Mouse (Mus musculus): ENCODE results near the gene Ergic2.

Ergic2 gene

DNA sequence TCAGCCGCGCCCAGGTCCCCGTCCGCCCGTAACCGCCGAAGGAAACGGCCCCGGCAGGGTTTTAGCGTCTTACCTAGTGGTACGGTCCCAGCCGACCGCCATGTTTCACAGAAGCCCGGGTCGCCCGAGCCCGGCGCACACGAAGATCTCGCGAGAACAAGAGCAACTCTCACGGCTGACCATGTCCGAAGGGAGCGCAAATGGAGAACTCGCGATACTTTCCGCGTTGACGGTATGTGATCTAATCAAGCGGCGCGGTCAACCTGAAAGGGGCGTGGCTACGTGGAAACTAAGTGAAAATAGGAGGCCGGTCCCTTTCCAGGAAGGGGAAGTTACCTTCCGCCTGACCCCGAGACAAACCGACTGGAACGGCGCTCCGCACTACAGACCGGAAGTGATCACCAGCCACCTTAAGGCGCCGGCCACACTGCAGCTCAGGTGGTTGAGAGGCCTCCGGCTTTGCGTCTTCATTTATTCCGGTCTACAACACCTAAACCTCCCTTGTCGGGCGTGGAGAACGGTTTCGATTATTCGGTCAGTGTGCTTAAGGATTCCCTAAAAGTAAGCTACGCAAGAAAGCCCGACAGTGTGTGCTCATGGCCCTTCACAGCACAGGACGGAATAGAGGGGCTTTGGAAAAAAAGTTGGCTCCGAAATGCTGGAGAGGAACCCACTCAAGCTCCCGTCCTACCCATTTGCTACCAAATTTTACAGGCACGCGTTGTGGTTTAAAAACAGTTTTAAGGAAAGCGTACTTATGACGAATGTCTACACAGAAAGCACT is at the start of gene Ergic2:
Ergic2 (minus strand) TSS at position 478 of the 784 bp plus-strand sequence.
- peak; percentile 99 for DNase-seq (ENCODE audit: low read depth)

DNA sequence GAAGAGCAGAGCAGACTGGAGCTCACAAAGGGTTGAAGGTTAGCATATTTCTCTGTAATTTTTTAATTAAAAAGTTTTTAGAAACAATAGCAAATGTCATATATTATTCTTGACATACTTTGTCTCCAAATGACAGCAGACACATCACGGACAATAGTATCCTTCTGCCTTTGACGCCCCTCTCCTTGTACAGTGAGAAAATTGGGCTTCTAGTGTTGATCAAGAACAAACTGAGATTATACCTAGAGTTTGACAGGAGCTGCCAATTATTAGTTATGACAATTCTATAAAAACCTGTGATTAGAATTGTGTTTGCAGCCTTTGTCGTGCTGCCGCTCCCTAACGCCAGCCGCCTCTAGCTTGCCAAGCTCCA is 48.5 kb upstream of the Ergic2 start:
- no peak for DNase-seq (ENCODE audit: low read depth)

DNA sequence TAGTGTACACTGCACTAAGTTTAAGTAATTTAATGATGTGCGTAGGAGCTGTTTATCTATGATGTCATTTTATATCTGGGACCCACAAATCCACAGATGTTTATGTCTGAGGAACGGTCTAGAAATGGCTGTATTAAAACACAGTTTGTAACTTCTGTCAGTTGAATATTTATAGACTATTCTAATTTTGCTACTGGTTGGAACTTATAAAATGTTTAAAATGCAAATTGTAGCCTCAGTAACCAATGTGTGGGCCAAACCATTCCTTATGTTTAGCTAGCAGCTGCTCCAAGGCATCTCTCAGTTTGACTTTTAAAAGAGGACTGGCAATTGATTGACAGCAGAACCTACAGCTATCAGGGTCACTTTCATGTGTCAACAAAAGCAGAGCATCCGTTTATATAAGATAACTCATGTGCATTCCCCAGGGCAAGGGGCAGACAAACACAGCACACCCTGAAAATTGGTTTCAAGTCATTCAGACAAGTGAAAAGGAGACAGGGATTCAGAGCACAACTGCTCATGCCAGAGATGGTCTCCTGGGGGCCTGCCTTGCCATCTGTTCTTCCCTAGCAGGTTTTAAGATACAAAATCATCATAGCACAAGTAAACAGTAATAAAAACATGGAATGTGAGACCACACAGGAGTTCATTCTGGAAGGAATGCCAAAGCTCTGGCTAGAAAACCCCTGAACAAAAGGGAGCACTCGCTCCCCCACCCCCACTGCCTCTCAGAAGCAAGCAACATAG is 48.0 kb upstream of the Ergic2 start:
- no peak for DNase-seq (ENCODE audit: low read depth)

DNA sequence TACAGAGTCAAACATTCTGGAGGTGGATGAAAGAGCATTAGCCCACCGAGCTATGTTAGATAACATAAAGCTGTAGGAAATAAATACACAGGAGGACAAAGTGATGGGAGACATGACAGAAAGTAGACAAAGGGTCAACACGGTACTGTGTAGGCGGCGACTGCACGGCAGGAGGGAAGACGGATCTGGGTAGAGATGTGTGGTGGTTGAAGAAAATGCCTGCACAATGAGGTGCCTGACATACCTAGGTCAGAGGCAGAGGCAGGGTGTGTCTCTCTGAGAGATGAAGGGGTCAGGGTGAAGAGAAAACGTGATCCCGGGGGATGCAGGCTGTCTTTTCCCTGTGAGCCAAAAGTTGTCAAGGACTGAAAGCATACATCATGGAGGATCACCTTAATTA is 46.9 kb upstream of the Ergic2 start:
- no peak for DNase-seq (ENCODE audit: low read depth)

DNA sequence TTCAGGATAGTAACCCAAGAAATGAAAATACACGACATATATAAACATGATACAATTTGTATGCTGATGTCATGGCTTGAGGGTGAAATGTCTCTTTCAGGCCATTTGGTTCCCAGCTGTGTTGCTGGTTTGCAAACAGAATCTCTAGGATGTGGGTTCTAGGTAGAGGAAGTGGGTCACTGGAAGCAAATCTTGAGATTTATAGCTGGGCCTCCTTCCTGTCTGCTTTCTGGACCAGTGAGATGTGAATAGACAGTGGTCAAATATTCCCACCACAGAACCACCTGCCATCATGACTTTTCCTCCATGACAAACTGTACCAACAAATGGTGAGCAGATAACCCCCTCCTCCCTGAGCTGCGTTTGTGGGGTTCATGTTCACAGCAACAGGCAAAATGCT is 45.6 kb upstream of the Ergic2 start:
- no peak for DNase-seq (ENCODE audit: low read depth)

DNA sequence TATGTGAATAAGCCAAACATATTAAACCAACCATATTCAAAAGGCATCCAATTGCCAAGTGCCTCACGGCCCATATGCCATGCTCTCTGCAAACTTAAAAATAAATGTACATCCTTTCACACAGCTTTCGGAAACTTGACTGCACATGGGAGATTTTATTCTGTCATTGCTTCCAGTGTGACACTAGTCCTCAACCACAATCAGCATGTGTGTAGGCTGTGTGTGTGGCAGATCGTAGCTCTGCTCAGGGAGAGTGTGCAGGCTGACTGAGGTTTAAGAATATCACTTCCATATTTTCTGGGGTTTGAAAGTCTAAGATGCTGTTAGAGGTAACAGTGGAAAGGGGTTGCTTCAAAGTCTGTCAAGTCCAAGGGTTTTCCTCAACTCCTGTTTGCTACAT is 43.9 kb upstream of the Ergic2 start:
- DNase-seq (ENCODE audit: low read depth): no peak

DNA sequence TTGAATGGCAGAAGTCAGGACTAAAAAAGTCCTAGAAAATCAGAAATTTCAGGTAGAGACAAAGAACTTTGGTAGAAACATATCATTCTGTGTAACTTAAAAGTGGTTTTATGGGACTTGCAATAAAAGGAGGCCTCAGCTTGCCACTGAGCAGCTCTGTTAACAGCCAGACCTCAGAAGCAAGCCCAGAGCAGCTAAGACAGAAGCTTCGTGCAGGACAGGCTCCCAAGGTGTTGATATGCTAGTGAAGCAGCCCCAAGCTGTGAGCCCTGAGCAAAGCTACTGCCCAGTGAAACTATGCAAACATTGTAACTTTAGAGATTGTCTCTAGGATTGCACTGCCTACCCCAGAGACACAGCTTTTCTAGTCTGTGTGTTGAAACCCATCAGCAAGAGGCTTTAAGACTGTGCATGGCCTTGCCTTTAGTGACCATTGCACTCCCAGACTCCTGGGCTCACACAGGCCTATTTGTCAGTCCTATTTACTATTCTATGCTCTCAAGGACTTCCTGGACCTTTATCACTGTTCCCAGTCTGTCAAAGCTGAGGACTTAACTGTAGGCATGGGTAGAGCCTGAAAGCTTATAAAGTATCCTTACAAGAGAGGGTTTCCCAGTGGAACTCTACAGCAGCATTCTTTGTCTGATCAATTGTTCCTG is 43.4 kb upstream of the Ergic2 start:
- DNase-seq (ENCODE audit: low read depth): no peak

DNA sequence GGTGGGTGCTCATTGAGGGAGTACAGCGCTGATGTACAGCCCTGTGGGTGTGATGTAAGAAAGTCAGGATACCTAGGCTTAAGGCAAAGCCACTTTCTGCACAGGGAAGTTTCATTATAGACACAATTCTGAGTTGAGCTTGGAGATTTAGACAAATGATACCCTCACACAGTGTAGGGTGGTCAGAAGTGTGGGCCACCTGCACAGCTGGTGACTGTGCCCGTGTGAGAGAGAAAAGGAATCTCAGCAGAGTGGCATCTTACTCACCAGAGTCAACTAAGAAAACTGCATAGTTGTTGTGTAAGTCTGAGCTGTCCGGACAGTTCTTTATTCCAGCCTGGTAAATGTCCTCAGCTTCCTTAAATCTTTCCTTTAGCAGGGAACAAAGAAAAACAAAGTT is 37.0 kb upstream of the Ergic2 start:
- no peak for DNase-seq (ENCODE audit: low read depth)

DNA sequence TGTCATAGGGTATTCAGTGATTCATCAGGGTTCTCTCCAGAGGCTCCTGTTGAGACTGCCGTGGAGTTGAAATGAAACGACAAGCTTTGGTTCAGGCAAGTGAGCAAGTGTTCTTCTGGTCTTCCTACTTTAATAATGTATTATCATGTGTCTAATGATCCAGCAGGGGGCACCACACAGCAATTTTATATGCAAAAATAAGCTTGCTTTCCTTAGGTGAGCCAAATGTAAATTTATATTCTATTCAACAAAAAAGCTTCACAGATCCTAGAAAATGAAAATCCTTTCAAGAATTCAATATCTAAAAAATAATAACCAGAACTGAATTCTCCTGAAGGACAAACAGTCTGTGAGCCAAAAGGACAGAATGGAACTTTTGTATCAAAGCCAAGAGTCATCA is 36.5 kb upstream of the Ergic2 start:
- peak; percentile 57 for DNase-seq (ENCODE audit: low read depth)

DNA sequence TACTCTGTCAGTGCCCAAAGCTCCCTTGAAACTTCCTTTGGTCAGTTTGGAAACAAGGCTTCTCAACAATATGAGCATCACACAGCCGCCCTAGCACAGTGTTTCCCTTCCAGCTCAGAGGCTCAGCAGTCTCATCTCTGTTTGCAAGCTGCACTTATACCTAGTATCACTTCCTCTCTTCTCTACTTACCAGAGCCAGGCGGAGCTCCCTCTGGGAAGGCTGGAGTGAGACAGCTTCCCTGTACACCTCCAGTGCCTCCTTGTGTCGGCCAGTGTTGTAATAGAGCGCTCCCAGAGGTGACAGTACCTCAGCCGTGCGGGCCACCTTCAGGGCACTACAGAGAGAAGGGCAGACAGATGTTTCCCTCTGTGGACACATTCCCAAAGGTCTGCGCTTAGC is 34.4 kb upstream of the Ergic2 start:
- no peak for DNase-seq (ENCODE audit: low read depth)

DNA sequence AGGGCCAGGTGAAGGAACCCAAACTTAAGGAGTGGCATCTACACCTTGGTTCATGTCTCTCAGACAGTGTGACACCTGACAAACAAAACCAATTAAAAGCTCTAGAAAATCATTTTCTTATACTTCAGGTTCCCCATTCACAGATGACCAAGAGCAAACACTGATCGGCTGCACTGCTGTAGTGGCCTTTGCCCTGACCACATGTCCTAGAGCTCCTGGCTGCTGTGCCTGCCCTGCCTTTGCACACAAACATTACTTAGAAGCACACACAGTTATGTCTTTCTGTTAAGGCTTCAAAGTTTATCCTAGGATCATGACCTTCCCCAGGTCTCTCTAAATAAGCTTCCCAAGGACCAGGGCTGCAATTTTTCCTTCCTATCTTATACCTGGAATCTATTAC is 32.7 kb upstream of the Ergic2 start:
- DNase-seq (ENCODE audit: low read depth): no peak

DNA sequence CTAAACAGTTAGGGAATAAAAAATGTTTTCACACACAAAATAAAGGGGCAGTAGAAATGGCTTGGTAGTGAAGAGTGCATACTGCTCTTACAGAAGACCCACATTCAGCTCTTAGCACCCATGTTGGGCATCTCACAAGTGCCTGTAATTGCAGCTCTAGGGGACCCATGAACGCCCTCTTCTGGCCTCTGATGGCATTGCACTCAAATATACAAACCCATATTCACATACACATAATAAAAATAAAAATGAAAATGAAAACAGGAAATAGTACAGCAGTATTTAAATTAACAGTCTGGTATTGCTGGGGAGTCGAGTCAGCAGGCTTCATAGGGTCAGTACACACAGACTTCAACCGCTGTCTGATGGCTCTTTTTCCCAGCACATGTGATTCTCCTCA is 30.1 kb upstream of the Ergic2 start:
- DNase-seq (ENCODE audit: low read depth): peak; percentile 22

DNA sequence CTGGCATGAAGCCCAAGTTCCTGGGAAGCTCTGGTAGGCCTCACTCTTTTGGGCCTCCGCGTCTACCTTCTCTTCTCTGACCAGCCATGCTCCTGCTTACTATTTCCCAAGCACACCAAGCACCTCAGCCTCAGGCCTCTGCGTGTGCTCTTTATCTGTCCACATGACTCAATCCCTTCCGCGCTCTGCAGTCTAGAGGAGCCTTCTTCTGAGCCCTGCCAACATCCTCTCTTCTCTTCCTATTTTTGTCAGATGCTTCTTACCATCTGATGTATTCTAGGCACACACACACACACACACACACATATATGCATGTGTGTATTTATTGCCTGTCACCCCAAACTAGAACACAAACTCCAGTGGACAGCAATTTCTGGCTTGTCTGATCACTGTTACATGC is 29.5 kb upstream of the Ergic2 start:
- no peak for DNase-seq (ENCODE audit: low read depth)

DNA sequence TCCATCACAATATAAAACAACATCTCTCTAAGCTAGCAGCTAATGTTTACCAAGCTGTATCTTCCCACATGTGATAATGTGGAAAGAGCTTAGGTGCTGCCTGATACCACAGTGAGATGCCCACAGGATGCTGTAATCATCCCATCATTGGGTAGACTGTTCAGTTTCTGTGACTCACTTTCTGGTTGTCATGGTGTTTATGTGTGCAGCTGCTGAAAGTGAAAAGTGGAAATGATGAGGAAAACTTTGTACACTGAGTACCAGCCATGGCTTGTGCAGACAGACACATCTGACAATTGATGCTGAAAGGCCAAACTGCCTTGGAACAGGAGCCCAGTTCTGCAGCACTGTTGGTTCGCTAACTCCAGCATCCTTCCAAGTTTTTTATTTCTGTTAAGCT is 27.1 kb upstream of the Ergic2 start:
- no peak for DNase-seq (ENCODE audit: low read depth)

DNA sequence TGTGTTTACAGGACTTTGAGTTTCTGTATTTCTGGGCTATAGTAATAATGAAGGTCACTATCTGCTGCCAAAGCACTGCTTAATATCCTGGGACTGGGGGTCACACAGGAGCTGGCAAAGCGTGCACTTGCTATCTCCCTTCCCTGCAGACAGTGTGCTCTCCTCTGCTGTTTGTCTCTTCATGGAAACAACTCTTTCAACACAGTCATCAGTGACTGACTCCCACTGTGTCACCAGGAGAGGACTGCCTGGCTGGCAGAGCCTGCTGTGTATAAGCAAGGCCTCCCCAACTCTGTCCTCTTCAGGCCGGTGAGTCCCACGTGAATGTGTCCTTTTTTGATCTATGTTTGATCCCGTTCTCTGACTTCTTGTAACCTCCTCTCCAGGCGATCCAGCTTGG is 25.3 kb upstream of the Ergic2 start:
- no peak for DNase-seq (ENCODE audit: low read depth)

DNA sequence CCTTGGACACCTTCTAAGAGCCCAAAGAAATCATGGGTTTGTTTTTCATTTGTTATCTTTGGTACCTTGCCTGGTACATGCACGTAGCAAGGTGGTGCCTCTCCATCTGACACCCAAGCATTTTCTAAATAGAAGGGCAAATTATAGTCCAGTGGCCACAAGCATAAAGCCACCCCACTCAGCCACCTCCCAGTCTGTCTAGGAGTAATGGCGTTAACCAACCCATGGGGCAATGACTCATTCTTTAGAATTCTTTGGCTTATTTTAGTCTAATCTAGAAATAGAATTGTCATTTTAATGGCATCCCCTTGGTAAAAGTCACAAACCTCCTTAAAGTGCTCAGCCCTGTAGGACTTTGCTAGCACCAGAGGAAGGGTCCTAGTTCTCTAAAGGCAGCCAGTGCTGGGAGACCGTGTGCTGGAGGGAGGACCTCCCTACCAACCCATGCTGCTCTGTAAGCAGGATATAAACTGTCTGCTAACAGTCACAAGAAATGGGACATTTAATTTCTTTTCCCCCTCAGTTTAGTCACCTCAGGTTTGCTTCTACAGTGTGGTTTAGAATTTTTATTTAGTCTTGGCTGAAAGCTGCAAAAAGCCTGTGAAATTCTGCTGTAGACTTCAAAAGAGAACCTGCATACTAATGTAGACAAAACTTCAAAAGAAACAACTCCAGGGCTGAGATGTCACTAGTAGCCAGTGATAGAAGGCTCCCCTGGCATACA is 22.1 kb upstream of the Ergic2 start:
- no peak for DNase-seq (ENCODE audit: low read depth)

DNA sequence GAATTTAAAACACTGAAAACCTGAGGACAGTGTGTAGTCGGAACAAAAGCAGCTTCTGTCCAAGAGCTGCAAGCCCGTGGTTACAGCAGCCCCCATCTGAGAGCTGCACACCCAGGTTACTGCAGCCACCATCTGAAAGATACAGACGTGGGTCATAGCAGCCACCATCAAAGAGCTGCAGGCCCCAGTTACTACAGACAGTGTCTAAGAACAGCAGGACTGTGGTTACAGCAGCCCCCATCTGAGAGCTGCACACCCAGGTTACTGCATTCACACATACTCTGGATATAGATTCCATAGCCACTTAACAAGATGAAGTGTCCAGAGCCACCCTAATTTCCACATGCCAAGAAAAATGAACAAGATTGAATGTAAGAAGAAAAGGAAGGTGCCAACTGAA is 15.4 kb upstream of the Ergic2 start:
- DNase-seq (ENCODE audit: low read depth): no peak

DNA sequence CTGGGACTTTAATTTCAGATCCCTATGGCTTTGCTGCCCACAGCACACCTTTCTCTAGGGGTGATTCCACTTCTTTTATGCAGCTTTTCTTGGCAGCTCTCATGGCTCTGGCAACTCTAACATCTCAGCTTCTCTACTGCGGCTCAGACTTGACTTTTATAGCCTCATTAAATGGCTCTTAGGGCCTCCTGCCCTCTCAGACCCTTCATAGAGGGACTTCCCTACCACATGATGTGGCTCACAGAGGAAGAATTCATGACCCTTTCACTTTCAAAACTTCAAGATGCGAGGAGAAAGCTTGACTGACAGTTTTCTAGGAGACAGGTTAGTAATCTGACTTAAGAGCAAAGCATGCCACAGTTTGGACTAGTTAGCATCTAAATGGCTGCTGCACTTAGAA is 10.5 kb upstream of the Ergic2 start:
- DNase-seq (ENCODE audit: low read depth): no peak

DNA sequence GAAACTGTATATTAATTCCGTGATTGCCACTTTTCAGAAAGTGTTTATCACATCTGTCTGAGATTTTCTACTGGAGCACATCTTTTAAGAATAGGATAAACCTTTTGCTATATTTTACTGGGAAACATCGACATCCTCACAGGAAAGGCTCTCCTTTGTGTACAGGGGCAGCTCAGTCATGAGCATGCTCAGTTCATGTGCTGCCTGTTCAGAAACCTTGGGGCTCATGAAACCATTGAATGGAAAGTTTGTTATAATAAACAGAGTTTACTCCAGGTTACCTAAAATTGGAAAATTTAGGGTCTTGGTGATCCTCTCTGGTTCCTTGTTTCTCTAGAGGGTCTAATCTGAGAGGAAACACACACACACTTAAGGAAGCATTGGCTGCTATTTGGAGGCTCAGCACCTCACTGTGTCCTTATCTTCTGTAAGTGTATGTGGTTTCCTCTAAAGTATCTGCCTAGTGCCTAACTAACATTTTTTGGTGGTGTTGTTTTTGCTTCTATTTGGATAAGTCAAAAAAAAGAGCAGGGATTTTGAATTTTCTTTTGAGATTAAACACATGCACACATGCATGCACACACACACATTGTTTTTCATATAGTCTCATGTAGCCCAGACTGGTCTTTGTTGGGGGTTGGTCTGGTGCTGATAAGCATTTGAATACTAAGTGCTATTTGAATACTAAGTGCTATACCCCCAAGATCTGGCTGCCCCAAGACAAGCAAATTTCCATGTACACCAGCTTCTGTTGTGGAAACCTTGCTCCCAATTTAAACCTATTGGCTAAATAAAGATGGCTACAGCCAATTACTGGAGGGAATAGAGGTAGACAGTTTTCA is 6.3 kb upstream of the Ergic2 start:
- no peak for DNase-seq (ENCODE audit: low read depth)

DNA sequence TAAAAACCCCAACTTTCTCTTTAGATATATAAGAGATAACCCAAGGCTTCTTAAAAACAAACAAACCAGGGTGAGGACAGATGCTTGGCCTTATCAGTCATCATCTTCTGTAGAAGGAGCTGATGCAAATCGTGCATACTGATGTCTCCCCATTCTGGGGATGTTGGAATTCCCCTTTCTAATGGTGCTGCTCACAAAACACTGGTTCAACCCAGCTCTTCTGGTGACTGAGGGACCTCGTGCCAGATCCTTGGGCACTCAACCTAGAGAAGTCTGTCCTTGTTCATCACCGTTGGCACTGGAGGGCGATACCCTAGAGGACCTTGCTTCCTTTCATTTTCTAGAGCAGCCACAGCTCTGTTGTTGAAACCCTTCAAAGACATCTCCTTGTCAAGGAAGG is 4.6 kb upstream of the Ergic2 start:
- DNase-seq (ENCODE audit: low read depth): peak; percentile 51

DNA sequence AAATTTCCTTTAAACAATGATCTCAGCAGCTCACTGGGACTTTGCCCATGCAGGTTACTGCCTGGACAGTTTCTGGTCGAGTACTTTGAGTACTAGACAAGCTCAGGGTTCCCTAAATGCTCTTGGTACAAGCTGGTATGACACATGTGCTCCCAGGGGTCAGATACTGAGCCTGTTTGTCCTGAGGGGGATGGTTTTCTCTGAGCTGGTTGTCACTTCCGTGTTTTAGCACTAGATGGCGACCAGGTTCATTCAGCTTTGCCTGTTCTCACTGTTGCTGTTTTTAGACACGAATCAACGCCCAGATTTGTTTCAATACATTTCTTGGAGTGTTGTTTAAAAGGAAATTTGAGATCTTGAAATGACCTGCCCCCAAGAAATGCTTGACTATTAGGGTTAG is 2.6 kb upstream of the Ergic2 start:
- peak; percentile 72 for DNase-seq (ENCODE audit: low read depth)

All from induced T-regulatory cell, adult 2 months (primary cell).